Mouse (Mus musculus) liver, postnatal 0 days (tissue): Measurements from ENCODE around the gene Hoxd8. TPM values are rescaled to one million over a fixed set of nuclear protein-coding genes. Genes with fewer than 3 reads are reported as not detected.

Experiments used
- ATAC-seq: fragments of 200-750 bp; cut with Nextera tagmentation; 2 replicates; pipeline ENCODE4 v1.8.0; 2017; ENCODE audit warnings: mild to moderate bottlenecking, moderate library complexity
- DNase-seq: peaks from one replicate; pipeline ENCODE4 v3.0.0-alpha.2; 2016
- H3K27ac ChIP-seq: fragments of 300-500 bp; sonication (generic); 2 replicates; pipeline ENCODE4 v1.5.1; 2014; ENCODE audit warnings: antibody characterized with exemption, moderate library complexity, mild to moderate bottlenecking, low read depth
- H3K27me3 ChIP-seq: fragments of 300-500 bp; sonication (generic); 2 replicates; pipeline ENCODE4 v1.6.1; 2014; ENCODE audit warnings: low read length, control low read depth, mixed read lengths; ENCODE audit not compliant: insufficient read depth
- H3K36me3 ChIP-seq: fragments of 300-500 bp; sonication (generic); replicated peaks from 2 replicates; pipeline ENCODE4 v1.6.1; 2014; ENCODE audit warnings: mild to moderate bottlenecking, control low read depth, low read length, moderate library complexity, mixed read lengths; ENCODE audit not compliant: insufficient read depth
- H3K4me1 ChIP-seq: fragments of 300-500 bp; sonication (generic); 2 replicates; pipeline ENCODE4 v1.6.1; 2014; ENCODE audit warnings: antibody characterized with exemption, mild to moderate bottlenecking, control low read depth; ENCODE audit not compliant: insufficient read depth
- H3K4me2 ChIP-seq: fragments of 300-500 bp; sonication (generic); 2 replicates; pipeline ENCODE4 v1.6.1; 2014; ENCODE audit warnings: low read depth, mild to moderate bottlenecking, low read length, moderate library complexity, mixed read lengths
- H3K4me3 ChIP-seq: fragments of 300-500 bp; sonication (generic); 2 replicates; pipeline ENCODE4 v1.5.1; 2014; ENCODE audit warnings: low read depth, low read length
- H3K9ac ChIP-seq: fragments of 300-500 bp; sonication (generic); replicated peaks from 2 replicates; pipeline ENCODE4 v1.6.1; 2014; ENCODE audit warnings: mild to moderate bottlenecking, moderate library complexity
- H3K9me3 ChIP-seq: fragments of 300-500 bp; sonication (generic); 2 replicates; pipeline ENCODE4 v1.6.1; 2016; ENCODE audit warnings: mild to moderate bottlenecking, control low read depth, low read length, mixed read lengths
- CTCF ChIP-seq: sonication (generic); IDR thresholded peaks from 2 replicates; pipeline ENCODE4 v1.5.1; 2016; ENCODE audit warnings: antibody characterized with exemption, low read depth
- EP300 ChIP-seq: IDR thresholded peaks from 2 replicates; pipeline ENCODE4 v1.6.1; 2016; ENCODE audit warnings: antibody characterized with exemption, low read depth, mild to moderate bottlenecking
- WGBS: fragments of 180-500 bp; shearing (Covaris S2); extraction: QIAGEN DNeasy Blood & Tissue Kit; methylation state at CpG from one replicate; pipeline ENCODE4 v1.1.7; 2014; ENCODE audit not compliant: insufficient replicate concordance; 5-methylcytosine and 5-hydroxymethylcytosine counted together
- polyA plus RNA-seq: library from polyadenylated mRNA; unstranded; fragments of >200 nt; fragmentation: Nextera tagmentation; extraction: Ambion mirVana; gene quantifications from 2 replicates; pipeline ENCODE4 v1.2.1, GENCODE M21; 2015

Gene Hoxd8
- polyA plus RNA-seq, 1 experiment from 2014 or later: not detected

DNA sequence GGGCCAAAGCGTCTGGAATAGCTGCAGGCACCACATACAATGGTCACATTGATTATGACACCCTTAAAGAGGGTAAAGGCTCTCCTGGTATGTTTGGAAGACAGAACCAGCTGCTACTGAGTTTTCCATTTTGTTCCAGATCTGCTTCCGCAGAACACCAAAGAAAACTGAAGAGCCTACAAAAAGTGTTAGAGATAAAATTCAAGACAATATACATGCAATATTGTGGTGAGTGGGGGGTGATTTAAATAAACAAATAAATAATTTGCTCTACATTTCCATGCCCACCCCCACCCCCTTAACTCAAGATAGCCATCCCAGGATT is 35.0 kb downstream of the Hoxd8 start:
- H3K4me2 ChIP-seq: no peak overlapping the region
- WGBS: 18% methylated on average over 2 of the region's 2 CpGs
- no peak overlapping the region for H3K9ac ChIP-seq

DNA sequence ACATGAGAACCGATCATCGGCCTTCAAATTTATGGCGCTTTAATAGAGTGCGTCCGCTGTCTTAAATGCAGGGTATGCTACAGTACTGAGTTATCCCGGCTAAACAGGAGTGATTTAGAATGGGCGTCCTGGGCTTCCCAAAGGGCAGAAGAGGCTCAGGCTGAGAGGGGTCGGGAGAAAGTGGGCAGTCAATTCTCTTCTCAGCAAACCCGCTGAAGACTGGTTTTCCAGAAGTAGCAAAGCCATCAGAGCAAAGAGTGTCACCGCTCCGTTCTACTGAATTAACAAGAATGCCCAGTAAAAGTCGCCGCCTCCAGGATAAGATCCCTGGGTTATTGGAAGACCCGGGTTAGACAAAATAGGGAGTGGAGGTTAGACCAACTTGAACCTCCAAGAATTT is 35.5 kb downstream of the Hoxd8 start:
- H3K27ac ChIP-seq: no peak overlapping the region
- ATAC-seq (no peak), DNase-seq (no peak)
- H3K9ac ChIP-seq: no peak overlapping the region
- TF ChIP-seq CTCF (no peak), EP300 (no peak)
- H3K4me3 ChIP-seq: no peak overlapping the region
- 9% methylated on average over 14 of the region's 14 CpGs for WGBS
- peaks cover 97% of the 10 kb centered on the region for H3K27me3 ChIP-seq
- H3K4me1 ChIP-seq: no peaks in the 10 kb centered on the region
- H3K9me3 ChIP-seq: no peaks in the 10 kb centered on the region
- H3K4me2 ChIP-seq: no peak overlapping the region
- no peaks in the 10 kb centered on the region for H3K36me3 ChIP-seq

More for the DNA sequence above, 35.0 kb downstream of the Hoxd8 start:
- ATAC-seq: no peak
- no peak for DNase-seq
- Histone ChIP-seq H3K9me3 (no peaks in the 10 kb centered on the region), H3K4me1 (no peaks in the 10 kb centered on the region), H3K27ac (no peak overlapping the region), H3K4me3 (no peak overlapping the region), H3K27me3 (peaks cover 98% of the 10 kb centered on the region), H3K36me3 (no peaks in the 10 kb centered on the region)
- TF ChIP-seq EP300 (no peak), CTCF (no peak)

- TF ChIP-seq CTCF: no peak
- TF ChIP-seq EP300: no peak
- ATAC-seq: no peak
- Histone ChIP-seq H3K9me3 (no peaks in the 10 kb centered on the region), H3K27ac (no peak overlapping the region), H3K36me3 (no peaks in the 10 kb centered on the region), H3K4me3 (no peak overlapping the region), H3K9ac (no peak overlapping the region), H3K4me2 (no peak overlapping the region), H3K4me1 (no peaks in the 10 kb centered on the region), H3K27me3 (peaks cover 96% of the 10 kb centered on the region)
- WGBS: 2% methylated on average over 43 of the region's 43 CpGs
- DNase-seq: no peak
Measured at GRCm38 (mm10) chr2:74740311-74741091, 36.1 kb downstream of the Hoxd8 start.

DNA sequence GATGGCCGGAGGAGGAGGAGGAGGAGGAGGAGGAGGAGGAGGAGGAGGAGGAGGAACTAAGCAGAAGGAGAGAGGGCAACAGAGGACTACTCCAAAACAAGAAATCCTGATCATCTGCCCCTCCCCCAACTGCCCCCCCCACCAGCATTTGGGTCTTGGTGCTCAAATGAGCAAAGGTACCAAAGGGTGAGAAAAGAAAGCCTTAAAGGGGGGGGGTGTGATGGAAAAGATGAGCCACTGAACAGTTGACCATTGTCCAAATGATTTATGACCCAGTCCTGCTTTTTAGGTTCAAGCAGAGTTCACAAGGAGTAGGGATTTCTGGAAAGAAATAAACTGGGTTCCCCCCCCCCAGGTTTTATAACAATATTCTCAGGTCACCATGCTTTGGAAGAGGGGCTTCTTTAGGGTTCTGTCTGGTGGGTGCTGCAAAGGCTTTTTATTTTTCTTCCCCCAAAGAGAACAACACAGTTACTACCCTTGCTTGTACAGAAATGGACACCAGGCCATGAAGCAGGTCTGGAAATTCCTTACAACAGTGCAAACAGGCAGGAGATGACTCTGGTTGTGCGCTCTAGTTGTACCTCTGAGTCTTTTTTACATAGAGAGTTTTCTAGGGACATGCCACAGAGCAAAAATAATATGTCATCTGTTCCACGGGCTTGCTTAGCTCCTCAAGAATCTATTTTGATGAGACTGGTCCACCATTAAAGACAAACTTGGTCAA is 37.0 kb downstream of the Hoxd8 start:
- no peaks in the 10 kb centered on the region for H3K9me3 ChIP-seq
- H3K27ac ChIP-seq: no peak overlapping the region
- peaks cover 96% of the 10 kb centered on the region for H3K27me3 ChIP-seq
- no peak overlapping the region for H3K9ac ChIP-seq
- H3K4me3 ChIP-seq: no peak overlapping the region
- 39% methylated on average over 2 of the region's 3 CpGs for WGBS
- TF ChIP-seq EP300 (no peak), CTCF (no peak)
- no peak overlapping the region for H3K4me2 ChIP-seq
- H3K36me3 ChIP-seq: no peaks in the 10 kb centered on the region
- no peaks in the 10 kb centered on the region for H3K4me1 ChIP-seq
- ATAC-seq (no peak), DNase-seq (no peak)

DNA sequence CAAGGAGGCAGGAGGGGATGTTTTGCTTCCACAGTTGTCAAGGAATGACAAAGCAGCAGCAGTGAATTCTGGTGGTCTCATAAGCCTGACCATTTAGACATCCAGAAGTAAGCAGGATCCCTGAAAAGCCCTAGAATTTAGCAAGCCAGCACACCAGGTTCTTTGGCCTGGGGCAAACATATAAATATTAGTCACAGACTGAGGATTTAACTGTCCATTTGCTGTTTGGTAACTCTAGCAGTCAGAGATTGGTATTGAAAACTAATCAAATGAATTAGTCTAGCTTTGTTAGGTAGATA is 37.5 kb downstream of the Hoxd8 start:
- H3K9ac ChIP-seq: no peak overlapping the region
- H3K4me3 ChIP-seq: no peak overlapping the region
- no peaks in the 10 kb centered on the region for H3K9me3 ChIP-seq
- peaks cover 96% of the 10 kb centered on the region for H3K27me3 ChIP-seq
- DNase-seq (no peak), ATAC-seq (no peak)
- H3K4me1 ChIP-seq: no peaks in the 10 kb centered on the region
- no peak overlapping the region for H3K4me2 ChIP-seq
- H3K27ac ChIP-seq: no peak overlapping the region
- H3K36me3 ChIP-seq: no peaks in the 10 kb centered on the region
- TF ChIP-seq CTCF (no peak), EP300 (no peak)

DNA sequence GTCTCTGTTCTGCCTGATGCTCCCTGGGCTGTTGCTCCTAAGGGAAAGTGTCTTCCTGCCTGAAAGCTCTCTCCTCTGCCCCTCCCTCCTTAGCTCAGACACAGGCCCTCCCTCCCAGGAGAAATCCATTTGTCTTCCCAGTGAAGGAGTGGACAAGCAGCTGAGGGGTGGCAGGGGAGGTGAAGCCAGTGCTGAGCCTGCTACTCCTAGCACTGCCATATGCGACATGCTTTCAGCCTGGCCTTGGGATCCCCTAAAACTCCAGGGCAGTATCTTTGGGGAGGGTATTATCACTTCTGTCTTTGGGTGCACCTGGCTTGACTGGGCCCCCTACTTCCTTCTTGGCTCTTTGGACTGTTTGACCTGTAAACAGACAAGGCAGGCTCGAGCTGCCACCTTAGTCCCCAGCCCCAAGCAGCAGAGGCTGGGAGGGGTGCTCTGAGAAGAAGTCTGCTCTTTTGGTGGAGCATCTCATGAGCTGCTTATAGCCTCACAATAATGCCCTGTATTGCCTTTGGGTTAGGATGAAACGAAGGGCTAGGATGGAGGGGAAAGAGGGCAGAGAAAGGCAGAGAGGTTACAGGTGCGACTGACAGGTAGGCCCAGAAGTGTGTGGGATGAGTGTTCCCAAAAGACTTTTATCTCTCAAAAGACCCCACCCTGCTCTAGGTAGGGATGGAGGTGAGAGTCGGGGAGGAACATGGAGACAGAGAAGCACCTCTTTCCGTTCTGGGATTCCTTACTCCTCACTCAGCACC is 41.3 kb downstream of the Hoxd8 start:
- no peak overlapping the region for H3K9ac ChIP-seq
- no peaks in the 10 kb centered on the region for H3K36me3 ChIP-seq
- no peaks in the 10 kb centered on the region for H3K9me3 ChIP-seq
- no peak for ATAC-seq
- H3K4me3 ChIP-seq: no peak overlapping the region
- 7% methylated on average over 6 of the region's 6 CpGs for WGBS
- H3K4me2 ChIP-seq: no peak overlapping the region
- TF ChIP-seq CTCF (no peak), EP300 (no peak)
- H3K4me1 ChIP-seq: peaks cover 2% of the 10 kb centered on the region; the same call in 1 of the 2 replicates
- DNase-seq: no peak
- peaks cover 96% of the 10 kb centered on the region for H3K27me3 ChIP-seq
- no peak overlapping the region for H3K27ac ChIP-seq
